Mouse (Mus musculus): ENCODE results near the gene Enox1.

DNA sequence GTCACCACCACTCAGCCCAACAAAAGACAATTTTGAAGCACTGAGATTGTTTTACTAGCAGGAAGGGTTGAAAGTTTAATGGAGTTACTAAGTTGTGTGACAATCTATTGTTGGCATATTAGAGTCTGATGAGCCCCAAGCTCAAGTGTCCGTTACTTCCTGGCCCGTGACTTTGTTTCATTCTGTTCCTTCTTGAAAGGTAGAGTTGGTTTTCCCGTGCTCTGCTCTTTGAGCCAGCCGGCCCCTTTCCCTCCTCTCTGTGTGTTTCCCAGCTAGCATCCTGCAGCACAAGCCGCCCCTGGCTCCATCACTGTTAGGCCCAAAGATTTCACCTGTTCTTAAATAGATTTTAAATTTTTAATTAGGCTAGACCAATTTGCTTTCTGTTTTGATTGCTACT is 26.9 kb downstream of the Enox1 start:
- TF ChIP-seq TAL1 (IDR thresholded peaks at IDR 0.05; ENCODE audit: low read length) (no peak), GATA1 (IDR thresholded peaks at IDR 0.05; ENCODE audit: low read length) (no peak)
